Mouse (Mus musculus): Measurements from ENCODE around the gene Tab1.

DNA sequence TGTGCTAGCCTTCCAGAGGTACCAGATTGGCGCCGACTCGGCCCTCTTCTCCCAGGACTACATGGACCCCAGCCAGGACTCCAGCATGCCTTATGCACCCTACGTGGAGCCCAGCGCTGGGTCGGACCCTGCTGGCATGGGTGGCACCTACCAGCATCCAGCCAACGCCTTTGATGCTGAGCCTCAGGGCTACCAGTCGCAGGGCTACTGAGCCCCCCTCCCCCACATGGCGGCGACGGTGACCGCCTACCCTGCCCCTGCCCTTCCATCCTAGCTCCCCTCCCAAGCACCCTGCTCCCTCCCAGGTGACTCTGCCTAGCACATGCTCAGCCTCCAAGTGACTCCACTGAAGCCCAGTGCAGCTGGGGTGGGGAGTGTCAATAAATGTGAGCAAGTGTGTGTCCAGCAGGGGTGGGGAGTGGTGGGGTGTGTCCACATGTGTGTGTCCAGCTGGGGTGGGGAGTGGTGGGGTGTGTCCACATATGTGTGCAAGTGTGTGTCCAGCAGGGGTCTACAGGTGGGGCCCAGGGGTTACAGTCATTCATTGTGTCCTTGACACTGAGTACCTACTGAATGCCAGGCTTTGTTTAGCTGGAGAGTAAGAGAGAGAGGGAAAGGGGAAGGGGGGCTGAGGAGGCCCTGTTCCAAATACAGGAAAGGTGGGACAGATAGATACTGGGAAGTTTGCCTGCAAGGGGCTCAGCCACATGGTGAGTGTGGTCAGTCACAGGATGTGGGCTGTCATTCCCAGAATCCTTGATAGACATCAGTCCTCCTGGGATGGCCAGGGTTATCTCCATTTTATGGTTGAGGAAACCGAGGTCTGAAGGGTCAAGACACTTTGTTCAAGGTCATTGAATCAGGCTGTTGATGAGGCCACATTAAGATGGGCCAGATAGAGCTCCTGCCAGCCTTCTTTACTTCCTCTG, 16.8 kb upstream of the Tab1 start:
- TF ChIP-seq POLR2A (IDR thresholded peaks at IDR 0.05; ENCODE audit: borderline replicate concordance, insufficient read depth, low read length) (no peak), CTCF (IDR thresholded peaks at IDR 0.05; ENCODE audit: borderline replicate concordance, insufficient read depth, low read depth, low read length) (no peak)

All from cerebellum, adult 2 months (tissue).